Mouse (Mus musculus) left cerebral cortex, adult 8-10 months (tissue): ENCODE measurements around the gene Ap2b1. TPM values are rescaled to one million over a fixed set of nuclear protein-coding genes. Genes with fewer than 3 reads are reported as not detected.

Experiments
- DNase-seq, 2 experiments: peaks; one replicate each; pipeline ENCODE4 v3.0.0; 2022; ENCODE audit warnings: low spot score in 2 of 2
- total RNA-seq, 4 experiments: library from RNA; stranded (reverse); gene quantifications; 2 replicates each; pipeline ENCODE4 v1.2.4; 2022

The Ap2b1 gene
- total RNA-seq, 4 experiments from 2014 or later = 255 to 290 (median 271) TPM

DNA sequence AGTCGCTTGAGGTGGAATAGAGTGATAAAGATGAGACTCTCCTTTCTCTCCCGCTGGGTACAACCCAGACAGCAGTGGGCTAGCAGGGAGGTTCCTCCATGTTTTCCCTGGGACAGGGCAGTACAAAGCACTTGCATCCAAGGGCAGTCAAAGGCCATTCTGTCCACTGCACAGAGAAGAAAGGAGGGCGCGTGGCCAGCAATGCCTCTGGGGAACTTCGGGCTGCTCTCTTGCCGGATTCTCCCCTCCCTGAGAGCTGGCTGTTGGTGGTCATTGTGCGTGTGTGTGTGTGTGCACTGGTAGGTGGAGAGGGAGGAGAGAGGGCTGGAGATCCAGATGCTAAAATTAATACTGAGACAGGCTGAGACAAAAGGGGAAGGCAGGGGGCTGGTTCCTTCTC is 142.4 kb downstream of the Ap2b1 start:
- DNase-seq = peak in 1 of 2 experiments; percentile 54

DNA sequence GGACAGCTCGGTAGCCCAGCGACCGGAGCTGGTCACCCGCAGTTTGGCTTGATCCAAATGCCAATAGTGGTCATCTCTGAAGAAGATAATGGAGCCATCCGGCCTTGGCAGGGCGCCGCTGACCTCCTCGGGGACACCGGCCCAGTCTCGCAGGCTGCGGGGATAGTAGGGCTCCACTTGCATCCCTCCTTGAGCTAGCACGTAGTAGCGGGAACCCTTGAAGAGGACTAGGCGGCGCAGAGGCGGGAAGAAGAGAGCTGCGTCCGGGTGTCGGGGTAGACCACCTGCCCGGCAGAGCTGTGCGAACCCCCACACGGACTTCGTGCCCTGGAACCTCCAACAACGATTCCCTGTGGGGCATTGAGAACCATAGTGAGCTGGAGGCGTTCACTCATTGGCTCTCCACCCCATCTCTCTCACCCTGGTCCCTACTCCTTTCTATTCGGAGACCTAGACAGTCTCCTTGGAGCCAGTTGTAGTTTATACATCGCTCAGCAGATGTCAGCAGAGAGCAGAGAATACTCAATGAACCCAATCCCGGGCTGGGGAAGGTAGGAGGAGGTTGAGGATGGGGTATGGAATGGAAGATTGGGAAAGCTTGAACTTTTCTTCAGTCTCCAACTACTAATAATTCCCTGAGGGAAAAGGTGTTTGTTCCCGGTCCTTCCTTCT is 143.9 kb downstream of the Ap2b1 start:
- DNase-seq = no peak

DNA sequence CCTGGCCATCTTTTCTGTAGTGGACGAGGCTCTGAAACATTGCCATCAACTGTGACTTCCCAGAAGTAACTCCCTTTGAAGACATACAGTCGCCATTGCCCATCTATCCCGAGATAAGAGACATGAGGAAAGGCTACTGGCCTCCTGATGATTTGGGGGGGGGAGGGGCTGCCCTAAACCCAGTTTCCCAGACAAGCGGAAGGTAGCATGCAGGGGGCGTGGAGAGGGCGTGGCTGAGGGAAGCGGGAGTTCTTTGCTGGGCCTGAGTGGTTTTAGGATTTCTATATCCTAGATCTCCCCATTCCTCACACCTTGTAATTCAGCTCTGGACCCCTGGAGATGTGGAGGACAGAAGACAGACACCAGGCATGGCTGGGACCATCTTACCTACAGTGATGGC is 145.0 kb downstream of the Ap2b1 start:
- DNase-seq = no peak

DNA sequence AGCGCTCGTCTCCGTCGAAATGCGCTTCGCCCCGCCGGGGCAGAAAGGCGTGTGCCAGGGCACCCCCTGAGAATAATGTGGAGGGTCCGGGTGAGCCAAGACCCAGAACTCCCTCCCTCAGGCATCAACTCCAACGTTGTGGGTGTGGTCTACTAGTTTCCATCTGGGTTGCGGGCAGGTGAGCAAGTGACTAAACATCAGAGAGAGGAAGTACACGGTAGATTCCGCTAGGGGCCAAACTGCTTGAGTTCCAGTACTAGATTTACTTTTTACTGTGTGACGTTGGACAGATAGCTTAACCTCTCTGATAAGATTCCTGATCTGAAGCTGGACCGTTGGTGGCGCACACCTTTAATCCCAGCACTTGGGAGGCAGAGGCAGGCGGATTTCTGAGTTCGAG is 146.2 kb downstream of the Ap2b1 start:
- no peak for DNase-seq

DNA sequence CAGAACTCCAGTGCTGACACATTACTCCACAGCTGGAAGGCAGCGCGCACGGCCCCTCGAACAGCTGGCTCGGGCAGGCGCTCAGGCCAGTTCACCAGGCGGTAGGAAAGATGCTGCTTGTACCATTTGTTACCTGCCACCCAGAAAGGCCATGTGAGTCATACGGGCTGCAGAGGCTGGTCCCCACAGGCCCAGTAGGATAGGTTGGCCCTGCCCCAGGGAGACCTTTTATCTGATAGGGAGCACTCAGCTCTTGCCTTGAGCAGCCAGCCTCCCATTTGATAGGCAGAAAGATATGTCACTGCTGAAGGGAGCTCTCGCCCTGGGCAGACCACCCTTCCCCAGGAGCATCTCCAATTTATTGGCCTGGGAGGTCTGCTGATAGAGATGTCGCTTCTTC is 148.8 kb downstream of the Ap2b1 start:
- DNase-seq = no peak

DNA sequence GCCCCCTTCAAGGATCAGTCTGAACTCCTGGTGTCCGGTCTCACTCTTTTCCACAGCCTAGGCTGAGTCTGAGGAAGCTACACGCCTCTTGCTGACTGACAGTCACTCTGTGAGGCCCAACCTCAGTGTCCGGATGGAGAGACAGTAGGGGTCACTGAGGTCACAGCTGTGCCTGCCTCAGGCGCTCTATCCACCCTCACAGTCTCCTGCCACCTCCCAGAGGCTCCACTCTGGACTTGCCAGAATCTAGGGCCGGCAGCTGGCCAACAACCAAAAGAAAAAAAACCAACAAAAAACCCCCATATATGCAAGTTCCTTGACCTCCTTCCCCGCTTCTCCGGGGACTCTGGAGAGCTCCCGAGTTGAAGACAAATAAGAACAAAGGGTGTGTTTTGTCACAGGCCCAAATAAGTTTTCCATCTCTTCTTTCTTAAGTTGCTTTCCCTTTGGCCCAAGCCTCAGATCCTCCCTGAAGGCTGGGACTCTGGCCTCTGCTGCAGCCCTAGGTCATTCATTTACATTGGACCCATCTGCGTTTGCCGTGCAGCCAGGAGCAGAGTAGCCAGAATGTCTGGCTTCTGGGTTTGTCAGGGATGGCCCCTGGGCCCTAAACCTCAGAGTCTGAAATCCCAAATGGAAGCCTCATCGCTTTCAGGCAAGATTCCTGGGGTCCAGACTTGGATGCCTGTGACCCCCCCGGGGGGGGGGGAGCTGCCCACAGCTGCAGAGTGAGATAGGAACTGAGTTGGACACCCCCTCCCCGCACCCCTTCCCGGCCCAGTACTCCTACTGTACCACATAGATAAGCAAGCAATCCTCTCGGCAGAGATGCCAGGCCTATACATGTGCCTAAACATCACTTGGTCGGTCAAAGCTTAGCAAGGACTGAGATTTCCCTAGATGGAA is 149.4 kb downstream of the Ap2b1 start:
- no peak for DNase-seq

DNA sequence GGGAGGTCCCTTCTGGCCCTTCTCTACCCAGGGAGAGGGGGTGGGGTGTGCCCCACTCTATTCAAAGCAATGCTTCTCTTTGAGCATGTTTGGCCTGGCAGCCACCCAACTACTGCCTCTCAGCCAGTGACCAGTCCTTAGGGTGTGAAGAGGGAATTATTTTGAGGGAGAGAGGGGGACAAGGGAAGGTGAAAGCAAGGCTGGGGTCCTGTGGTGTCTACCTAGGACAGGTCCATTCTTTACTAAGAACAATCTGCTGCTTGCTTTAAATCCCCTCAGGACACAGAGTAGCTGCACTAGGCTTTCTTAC is 150.1 kb downstream of the Ap2b1 start:
- no peak for DNase-seq

DNA sequence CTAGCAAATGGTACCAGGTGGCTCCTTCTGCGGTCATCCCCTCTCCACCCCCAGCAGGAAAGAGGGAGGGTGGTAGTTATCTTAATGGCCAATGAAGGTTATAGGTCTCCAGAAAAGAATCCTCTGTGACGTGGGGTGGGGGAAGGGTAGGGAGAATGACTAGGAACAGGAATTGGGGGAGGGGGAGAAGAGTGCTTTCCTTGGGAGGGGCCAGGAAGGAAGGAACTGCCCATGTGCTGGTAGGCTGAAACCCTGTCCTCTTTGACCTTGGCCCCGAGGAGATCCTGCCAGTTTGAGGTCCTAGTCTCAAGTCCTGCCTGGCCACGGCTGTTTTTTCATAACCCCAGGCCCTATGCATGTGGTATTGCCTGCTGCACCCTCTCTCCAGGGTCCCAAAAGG is 150.5 kb downstream of the Ap2b1 start:
- DNase-seq = no peak

DNA sequence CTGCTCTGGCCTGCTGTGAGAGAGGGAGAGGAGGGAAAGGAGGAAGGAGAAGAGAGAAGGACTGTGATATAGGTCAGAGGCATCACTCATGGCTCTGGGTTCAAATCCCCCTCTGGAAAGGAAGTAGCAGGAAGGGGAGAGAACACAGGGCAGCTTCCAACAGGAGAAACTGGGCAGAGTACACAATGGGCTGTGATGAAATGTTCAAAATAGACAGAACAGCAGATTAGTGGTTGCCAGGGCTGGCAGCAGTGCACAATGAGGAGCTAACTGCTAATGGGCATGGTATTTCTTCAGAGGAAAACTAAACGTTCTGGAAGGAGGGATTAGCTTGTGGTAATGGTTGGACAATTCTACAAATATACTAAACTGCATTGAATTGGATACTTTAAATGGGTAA is 151.7 kb downstream of the Ap2b1 start:
- DNase-seq = no peak

DNA sequence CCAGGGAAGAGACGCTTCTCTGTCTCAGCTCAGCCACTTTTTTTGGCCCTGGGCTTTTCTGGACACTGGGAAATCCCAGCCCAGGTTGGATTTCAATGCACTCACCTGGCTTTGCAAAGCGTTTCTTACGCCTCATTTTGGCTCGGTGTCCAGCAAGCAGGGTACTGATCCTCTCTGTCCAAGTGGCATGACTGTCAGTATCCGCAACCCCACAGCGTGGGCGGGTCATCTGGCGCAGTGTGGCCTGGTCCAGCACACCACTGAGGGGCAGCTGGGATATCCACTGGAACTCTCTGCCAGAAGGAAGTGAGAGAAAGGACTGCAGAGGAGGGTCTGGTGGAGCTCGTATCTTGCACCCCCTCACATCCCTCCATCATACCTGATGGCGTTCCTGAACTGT is 152.5 kb downstream of the Ap2b1 start:
- DNase-seq = no peak

DNA sequence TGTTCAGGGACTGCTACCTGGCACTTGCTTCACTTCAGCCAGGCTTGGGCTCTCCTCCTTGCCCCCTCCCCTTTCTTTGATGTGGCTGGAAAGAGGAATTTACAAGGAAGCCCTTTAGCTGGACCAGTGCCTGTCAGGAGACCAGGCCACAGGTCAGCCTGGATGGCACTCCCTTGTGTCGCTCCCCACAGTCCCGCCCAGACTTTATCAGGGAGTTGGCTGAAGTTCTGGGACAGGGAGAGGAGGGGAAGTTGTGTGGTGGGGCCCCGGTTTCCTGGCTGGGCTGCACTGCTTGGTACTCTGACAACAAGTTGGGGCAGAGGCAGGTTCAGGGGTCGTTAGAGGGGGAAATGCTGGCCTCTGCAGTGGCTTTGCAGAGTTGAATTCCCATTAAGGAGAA is 155.7 kb downstream of the Ap2b1 start:
- no peak for DNase-seq

Other genes starting within 250 kb of the Ap2b1 start
- gene Slfn2, start 233.9 kb upstream of the Ap2b1 start, total RNA-seq = 1 to 10 TPM; 1.1 to 1.7 (median 1.3) TPM
- not detected for gene Slfn1, start 182.2 kb upstream of the Ap2b1 start, total RNA-seq
- gene Slfn4, start 123.8 kb upstream of the Ap2b1 start, total RNA-seq = not detected
- under 1 TPM; 0.35 to 0.59 (median 0.38) TPM for gene Slfn3, start 107.7 kb upstream of the Ap2b1 start, total RNA-seq
- not detected for gene Slfn14, start 12.3 kb upstream of the Ap2b1 start, total RNA-seq
- gene Pex12, start 3.6 kb downstream of the Ap2b1 start, total RNA-seq = 10 to 100 TPM; 13.0 to 15.0 (median 13.8) TPM
- gene Rasl10b, start 110.1 kb downstream of the Ap2b1 start, total RNA-seq = 100 to 1,000 TPM; 253 to 298 (median 277) TPM
- under 1 TPM in 3 of 4 experiments, not detected in 1; 0.11 to 0.27 (median 0.14) TPM for gene Gas2l2, start 130.4 kb downstream of the Ap2b1 start, total RNA-seq
- gene 1700020L24Rik, start 138.7 kb downstream of the Ap2b1 start, total RNA-seq = 1 to 10 TPM in 1 of 4 experiments, under 1 TPM in 2, not detected in 1; 0.59 to 1.3 (median 0.80) TPM
- gene Mmp28, start 164.0 kb downstream of the Ap2b1 start, total RNA-seq = 1 to 10 TPM; 3.7 to 5.0 (median 4.2) TPM
- 10 to 100 TPM; 50.1 to 67.1 (median 54.3) TPM for gene Taf15, start 174.1 kb downstream of the Ap2b1 start, total RNA-seq
- not detected for gene Heatr9, start 223.2 kb downstream of the Ap2b1 start, total RNA-seq
- gene Ccl5, start 231.5 kb downstream of the Ap2b1 start, total RNA-seq = 1 to 10 TPM in 1 of 4 experiments, not detected in 3; 1.1 TPM